Mouse (Mus musculus) myocyte (in vitro differentiated cells): Measurements from ENCODE around the gene Gas2l2.

ENCODE experiments used
- CEBPB ChIP-seq: IDR thresholded peaks from 2 replicates; pipeline ENCODE4 v1.6.1; 2011; ENCODE audit warnings: mild to moderate bottlenecking, moderate library complexity; ENCODE audit not compliant: poor library complexity, insufficient read depth, severe bottlenecking
- E2F4 ChIP-seq: IDR thresholded peaks from one replicate; pipeline ENCODE4 v1.6.1; 2011; ENCODE audit warnings: mild to moderate bottlenecking, control low read depth, moderate library complexity; ENCODE audit not compliant: insufficient read depth
- MAX ChIP-seq: IDR thresholded peaks from one replicate; pipeline ENCODE4 v1.6.1; 2011; ENCODE audit warnings: low read depth, mild to moderate bottlenecking, control low read depth
- MYOD1 ChIP-seq, 3 experiments: IDR thresholded peaks; one replicate each; pipeline ENCODE4 v1.6.1; 2011; ENCODE audit warnings: control low read depth in 2 of 3, low read depth in 2 of 3, mild to moderate bottlenecking in 2 of 3, moderate library complexity in 1 of 3; ENCODE audit not compliant: insufficient read length in 2 of 3, control insufficient read depth in 1 of 3
- MYOG ChIP-seq, 3 experiments: IDR thresholded peaks; one replicate each; pipeline ENCODE4 v1.6.1; 2011; ENCODE audit warnings: control low read depth in 2 of 3, low read depth in 2 of 3, mild to moderate bottlenecking in 2 of 3; ENCODE audit not compliant: insufficient read length in 2 of 3, control insufficient read depth in 1 of 3, insufficient read depth in 1 of 3
- POLR2A ChIP-seq: IDR thresholded peaks from one replicate; pipeline ENCODE4 v1.6.1; 2011; ENCODE audit warnings: low read depth, mild to moderate bottlenecking, control low read depth, moderate library complexity; ENCODE audit not compliant: insufficient read length
- POLR2AphosphoS2 ChIP-seq: IDR thresholded peaks from one replicate; pipeline ENCODE4 v1.6.1; 2011; ENCODE audit warnings: low read depth, control low read depth; ENCODE audit not compliant: insufficient read length
- SRF ChIP-seq: IDR thresholded peaks from one replicate; pipeline ENCODE4 v1.6.1; 2011; ENCODE audit warnings: low read depth; ENCODE audit not compliant: control insufficient read depth, insufficient read length
- TCF12 ChIP-seq: IDR thresholded peaks from one replicate; pipeline ENCODE4 v1.6.1; 2011; ENCODE audit warnings: mild to moderate bottlenecking, control low read depth; ENCODE audit not compliant: poor library complexity, insufficient read depth, severe bottlenecking
- TCF3 ChIP-seq: IDR thresholded peaks from one replicate; pipeline ENCODE4 v1.6.1; 2011; ENCODE audit warnings: low read depth, control low read depth; ENCODE audit not compliant: insufficient read length
- USF1 ChIP-seq: IDR thresholded peaks from one replicate; pipeline ENCODE4 v1.6.1; 2011; ENCODE audit warnings: low read depth, mild to moderate bottlenecking, control low read depth, moderate library complexity

GRCm38 (mm10) chr11:83424681-83425080, 4.6 kb downstream of the Gas2l2 start:
- no peak for TF ChIP-seq POLR2AphosphoS2
- no peak for TF ChIP-seq USF1
- TF ChIP-seq MAX = no peak
- no peak for TF ChIP-seq MYOD1 (IDR thresholded peaks at IDR 0.05; ENCODE audit: control insufficient read depth in 1 of 3, insufficient read length in 2 of 3, low read depth in 2 of 3)
- TF ChIP-seq POLR2A = no peak
- no peak for TF ChIP-seq TCF12
- no peak for TF ChIP-seq MYOG (IDR thresholded peaks at IDR 0.05; ENCODE audit: control insufficient read depth in 1 of 3, insufficient read depth in 1 of 3, insufficient read length in 2 of 3, low read depth in 2 of 3)
- no peak for TF ChIP-seq E2F4
- no peak for TF ChIP-seq TCF3
- TF ChIP-seq CEBPB = no peak
- no peak for TF ChIP-seq SRF
